Mouse (Mus musculus) stomach, embryonic 15.5 days (tissue): ENCODE measurements around the gene Spag6. TPM values are rescaled to one million over a fixed set of nuclear protein-coding genes. Genes with fewer than 3 reads are reported as not detected.

Source experiments
- ATAC-seq: fragments of 200-750 bp; cut with Nextera tagmentation; 2 replicates; pipeline ENCODE4 v1.8.0; 2017; ENCODE audit warnings: low read depth, moderate number of reproducible peaks, moderate TSS enrichment; ENCODE audit not compliant: insufficient read depth, low FRiP score
- H3K27ac ChIP-seq: fragments of 300-500 bp; sonication (generic); 2 replicates; pipeline ENCODE4 v1.5.1; 2015; ENCODE audit warnings: mild to moderate bottlenecking, inconsistent platforms
- H3K27me3 ChIP-seq: fragments of 300-500 bp; sonication (generic); replicated peaks from 2 replicates; pipeline ENCODE4 v1.6.1; 2015; ENCODE audit warnings: inconsistent platforms
- H3K36me3 ChIP-seq: fragments of 300-500 bp; sonication (generic); 2 replicates; pipeline ENCODE4 v1.6.1; 2015; ENCODE audit warnings: inconsistent platforms
- H3K4me1 ChIP-seq: fragments of 300-500 bp; sonication (generic); 2 replicates; pipeline ENCODE4 v1.6.1; 2015; ENCODE audit warnings: inconsistent platforms
- H3K4me2 ChIP-seq: fragments of 300-500 bp; sonication (generic); 2 replicates; pipeline ENCODE4 v1.6.1; 2015; ENCODE audit warnings: mild to moderate bottlenecking, inconsistent platforms
- H3K4me3 ChIP-seq: fragments of 300-500 bp; sonication (generic); replicated peaks from 2 replicates; pipeline ENCODE4 v1.5.1; 2015; ENCODE audit warnings: inconsistent platforms
- H3K9ac ChIP-seq: fragments of 300-500 bp; sonication (generic); 2 replicates; pipeline ENCODE4 v1.6.1; 2015; ENCODE audit warnings: inconsistent platforms
- H3K9me3 ChIP-seq: fragments of 300-500 bp; sonication (generic); 2 replicates; pipeline ENCODE4 v1.6.1; 2016; ENCODE audit warnings: inconsistent platforms
- WGBS: fragments of 180-500 bp; shearing (Covaris S2); methylation state at CpG from one replicate; pipeline ENCODE4 v1.1.7; 2015; 5-methylcytosine and 5-hydroxymethylcytosine counted together
- polyA plus RNA-seq: library from polyadenylated mRNA; unstranded; fragments of >200 nt; fragmentation: Nextera tagmentation; extraction: Ambion mirVana; gene quantifications from 2 replicates; pipeline ENCODE4 v1.2.1, GENCODE M21; 2015

Gene Spag6
- polyA plus RNA-seq, 1 experiment from 2014 or later = 0.06 TPM

GRCm38 (mm10) chr2:18699401-18699990, 5.7 kb downstream of the Spag6 start:
- Histone ChIP-seq H3K9me3 (no peaks in the 10 kb centered on the region), H3K27ac (no peak overlapping the region), H3K4me3 (no peak overlapping the region), H3K4me2 (no peak overlapping the region), H3K9ac (no peak overlapping the region), H3K36me3 (no peaks in the 10 kb centered on the region), H3K4me1 (peaks cover 5% of the 10 kb centered on the region), H3K27me3 (peaks cover 53% of the 10 kb centered on the region)
- no peak for ATAC-seq
- 6% methylated on average over 11 of the region's 11 CpGs for WGBS

GRCm38 (mm10) chr2:18710356-18710755, 16.5 kb downstream of the Spag6 start:
- no peak overlapping the region for H3K4me2 ChIP-seq
- no peaks in the 10 kb centered on the region for H3K9me3 ChIP-seq
- WGBS = 61% methylated on average over 3 of the region's 3 CpGs
- ATAC-seq = no peak
- H3K27me3 ChIP-seq = 0 out of 2 replicates have a peak, but pooled peaks cover 3% of the 10 kb centered on the region
- no peaks in the 10 kb centered on the region for H3K36me3 ChIP-seq
- no peak overlapping the region for H3K9ac ChIP-seq
- H3K4me1 ChIP-seq = no peaks in the 10 kb centered on the region
- H3K4me3 ChIP-seq = no peak overlapping the region
- H3K27ac ChIP-seq = no peak overlapping the region

- Histone ChIP-seq H3K27ac (no peak overlapping the region), H3K27me3 (no peaks in the 10 kb centered on the region), H3K9me3 (no peaks in the 10 kb centered on the region), H3K4me2 (no peak overlapping the region), H3K4me3 (no peak overlapping the region), H3K4me1 (no peaks in the 10 kb centered on the region), H3K36me3 (no peaks in the 10 kb centered on the region), H3K9ac (no peak overlapping the region)
- ATAC-seq = no peak
- WGBS = 72% methylated on average over 2 of the region's 2 CpGs
Measured at GRCm38 (mm10) chr2:18713071-18713470, 19.2 kb downstream of the Spag6 start.

- Histone ChIP-seq H3K4me1 (no peaks in the 10 kb centered on the region), H3K4me3 (no peak overlapping the region), H3K27ac (no peak overlapping the region), H3K9me3 (no peaks in the 10 kb centered on the region), H3K36me3 (no peaks in the 10 kb centered on the region), H3K4me2 (no peak overlapping the region), H3K9ac (no peak overlapping the region), H3K27me3 (no peaks in the 10 kb centered on the region)
- ATAC-seq = no peak
- 69% methylated on average over 3 of the region's 3 CpGs for whole genome bisulfite sequencing
Measured at GRCm38 (mm10) chr2:18714337-18714736, 20.5 kb downstream of the Spag6 start.

- H3K9me3 ChIP-seq = no peaks in the 10 kb centered on the region
- 75% methylated on average over 4 of the region's 4 CpGs for WGBS
Measured at GRCm38 (mm10) chr2:18718521-18718920, 24.7 kb downstream of the Spag6 start.

GRCm38 (mm10) chr2:18722208-18722830, 28.5 kb downstream of the Spag6 start:
- Histone ChIP-seq H3K9me3 (no peaks in the 10 kb centered on the region), H3K27ac (no peak overlapping the region), H3K36me3 (no peaks in the 10 kb centered on the region), H3K27me3 (no peaks in the 10 kb centered on the region), H3K4me2 (no peak overlapping the region), H3K4me1 (no peaks in the 10 kb centered on the region), H3K9ac (no peak overlapping the region), H3K4me3 (no peak overlapping the region)
- WGBS = 61% methylated on average over 3 of the region's 3 CpGs
- ATAC-seq = no peak

More at GRCm38 (mm10) chr2:18718521-18718920, 24.7 kb downstream of the Spag6 start:
- Histone ChIP-seq H3K4me3 (no peak overlapping the region), H3K4me1 (no peaks in the 10 kb centered on the region), H3K27ac (no peak overlapping the region), H3K9ac (no peak overlapping the region), H3K27me3 (no peaks in the 10 kb centered on the region), H3K4me2 (no peak overlapping the region), H3K36me3 (no peaks in the 10 kb centered on the region)
- no peak for ATAC-seq

- Histone ChIP-seq H3K4me2 (no peak overlapping the region), H3K4me3 (no peak overlapping the region), H3K36me3 (no peaks in the 10 kb centered on the region), H3K27ac (no peak overlapping the region), H3K9me3 (no peaks in the 10 kb centered on the region), H3K27me3 (no peaks in the 10 kb centered on the region), H3K9ac (no peak overlapping the region), H3K4me1 (no peaks in the 10 kb centered on the region)
- ATAC-seq = no peak
- WGBS = 79% methylated on average over 1 of the region's 1 CpGs
Measured at GRCm38 (mm10) chr2:18724462-18724861, 30.6 kb downstream of the Spag6 start.

- H3K36me3 ChIP-seq = no peaks in the 10 kb centered on the region
- H3K4me3 ChIP-seq = no peak overlapping the region
- no peaks in the 10 kb centered on the region for H3K4me1 ChIP-seq
- H3K9me3 ChIP-seq = no peaks in the 10 kb centered on the region
- H3K27ac ChIP-seq = no peak overlapping the region
- H3K4me2 ChIP-seq = no peak overlapping the region
- no peak for ATAC-seq
- no peaks in the 10 kb centered on the region for H3K27me3 ChIP-seq
- 70% methylated on average over 4 of the region's 4 CpGs for WGBS
- no peak overlapping the region for H3K9ac ChIP-seq
Measured at GRCm38 (mm10) chr2:18725880-18726279, 32.0 kb downstream of the Spag6 start.

- H3K4me3 ChIP-seq = no peak overlapping the region
- 36% methylated on average over 9 of the region's 9 CpGs for WGBS
- H3K27ac ChIP-seq = no peak overlapping the region
- H3K4me1 ChIP-seq = no peaks in the 10 kb centered on the region
- ATAC-seq = no peak
- H3K9me3 ChIP-seq = no peaks in the 10 kb centered on the region
- no peak overlapping the region for H3K4me2 ChIP-seq
- H3K9ac ChIP-seq = no peak overlapping the region
- no peaks in the 10 kb centered on the region for H3K36me3 ChIP-seq
- H3K27me3 ChIP-seq = no peaks in the 10 kb centered on the region
Measured at GRCm38 (mm10) chr2:18731718-18732117, 37.9 kb downstream of the Spag6 start.

- Histone ChIP-seq H3K9ac (no peak overlapping the region), H3K9me3 (no peaks in the 10 kb centered on the region), H3K4me2 (no peak overlapping the region), H3K4me1 (no peaks in the 10 kb centered on the region), H3K27me3 (no peaks in the 10 kb centered on the region), H3K36me3 (no peaks in the 10 kb centered on the region), H3K27ac (no peak overlapping the region), H3K4me3 (no peak overlapping the region)
- 40% methylated on average over 5 of the region's 5 CpGs for WGBS
- ATAC-seq = no peak
Measured at GRCm38 (mm10) chr2:18734394-18735127, 40.7 kb downstream of the Spag6 start.

GRCm38 (mm10) chr2:18737040-18737439, 43.2 kb downstream of the Spag6 start:
- no peak for ATAC-seq
- WGBS = 58% methylated on average over 8 of the region's 8 CpGs

GRCm38 (mm10) chr2:18739216-18739615, 45.4 kb downstream of the Spag6 start:
- no peak for ATAC-seq
- H3K9me3 ChIP-seq = no peaks in the 10 kb centered on the region
- no peaks in the 10 kb centered on the region for H3K36me3 ChIP-seq
- 25% methylated on average over 2 of the region's 2 CpGs for WGBS
- H3K9ac ChIP-seq = no peak overlapping the region
- no peak overlapping the region for H3K27ac ChIP-seq
- no peak overlapping the region for H3K4me3 ChIP-seq
- H3K27me3 ChIP-seq = no peaks in the 10 kb centered on the region
- no peak overlapping the region for H3K4me2 ChIP-seq
- H3K4me1 ChIP-seq = no peaks in the 10 kb centered on the region

More at GRCm38 (mm10) chr2:18737040-18737439, 43.2 kb downstream of the Spag6 start:
- H3K4me2 ChIP-seq = no peak overlapping the region
- H3K27me3 ChIP-seq = no peaks in the 10 kb centered on the region
- H3K27ac ChIP-seq = no peak overlapping the region
- H3K4me1 ChIP-seq = no peaks in the 10 kb centered on the region
- no peak overlapping the region for H3K4me3 ChIP-seq
- no peaks in the 10 kb centered on the region for H3K36me3 ChIP-seq
- no peaks in the 10 kb centered on the region for H3K9me3 ChIP-seq
- H3K9ac ChIP-seq = no peak overlapping the region
